Mouse (Mus musculus) E14TG2a.4 (cell line): Measurements from ENCODE around the gene Tmem132d.

ENCODE experiments used
- CTCF ChIP-seq: conservative IDR thresholded peaks from 2 replicates; pipeline ENCODE4 v1.5.1; 2014; ENCODE audit warnings: low read length
- NANOG ChIP-seq: IDR thresholded peaks from 2 replicates; pipeline ENCODE4 v1.6.1; 2014; ENCODE audit warnings: borderline replicate concordance, low read length, mixed read lengths

DNA sequence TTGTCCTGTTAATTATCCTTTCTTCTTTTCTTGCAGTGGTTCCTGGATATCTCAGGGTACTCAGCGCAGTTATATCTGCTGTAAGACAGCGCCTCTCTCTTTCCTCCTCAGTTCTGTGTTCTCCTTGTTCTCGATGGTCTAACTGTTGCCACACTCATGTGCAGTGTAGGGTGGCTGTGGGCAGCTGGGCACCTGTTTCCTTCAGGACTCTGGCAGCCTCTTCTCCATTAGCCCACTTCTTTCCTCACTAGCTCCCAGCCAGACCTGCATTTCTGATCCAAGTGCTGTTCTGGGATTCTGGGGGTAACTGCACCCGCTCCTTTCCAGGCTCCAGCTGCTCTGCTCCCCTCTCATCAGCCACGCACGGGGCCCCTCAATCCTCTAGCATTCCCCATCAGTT is 392.8 kb downstream of the Tmem132d start:
- TF ChIP-seq CTCF (no peak), NANOG (no peak)
